Mouse (Mus musculus): ENCODE results near the gene Tll1.

Tll1 gene

DNA sequence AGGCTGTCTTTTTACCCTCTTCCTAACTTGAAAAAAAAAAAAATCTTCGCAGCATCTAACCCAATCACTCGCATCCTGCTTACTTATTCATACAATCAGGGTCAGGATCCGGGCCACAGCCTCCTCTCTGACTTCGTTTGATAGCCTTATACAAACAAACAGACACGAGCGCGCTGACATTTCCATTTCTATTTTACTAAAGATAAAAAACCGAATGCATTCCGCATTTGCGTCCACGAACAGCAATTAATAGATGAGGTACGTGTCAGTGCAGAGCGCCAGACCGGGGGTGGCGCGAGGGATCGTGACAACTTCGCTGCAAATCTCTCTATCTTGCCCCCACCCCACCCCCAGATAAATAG lies at the start of gene Tll1:
Tll1 (minus strand) TSS at position 248 of the 362 bp plus-strand sequence.
- DNase-seq (ENCODE audit: low read depth) = no peak

DNA sequence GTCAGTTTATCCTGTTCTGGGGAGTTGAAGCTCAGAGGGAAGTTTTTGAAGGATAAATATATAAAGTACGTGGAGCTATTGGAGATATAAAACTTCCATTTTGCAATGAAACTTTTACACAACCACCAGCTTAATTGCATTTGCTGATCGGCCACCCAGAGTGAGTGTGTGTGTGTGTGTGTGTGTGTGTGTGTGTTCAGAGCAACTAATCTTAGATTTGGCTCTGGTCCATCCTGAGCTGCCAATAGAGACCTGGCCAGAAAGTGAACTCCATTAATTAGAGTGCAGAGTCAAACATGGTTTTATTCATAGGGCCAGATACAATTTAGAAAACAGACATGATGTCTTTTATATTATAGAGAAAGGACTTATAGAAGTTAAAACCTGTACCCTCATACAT lies 32.6 kb upstream of the Tll1 start:
- DNase-seq (ENCODE audit: low read depth) = no peak

- DNase-seq (ENCODE audit: low read depth) = no peak
Measured at GRCm38 (mm10) chr8:64221600-64221999, 15.5 kb upstream of the Tll1 start.

GRCm38 (mm10) chr8:64217644-64218043 lies 11.6 kb upstream of the Tll1 start:
- DNase-seq (ENCODE audit: low read depth) = no peak

DNA sequence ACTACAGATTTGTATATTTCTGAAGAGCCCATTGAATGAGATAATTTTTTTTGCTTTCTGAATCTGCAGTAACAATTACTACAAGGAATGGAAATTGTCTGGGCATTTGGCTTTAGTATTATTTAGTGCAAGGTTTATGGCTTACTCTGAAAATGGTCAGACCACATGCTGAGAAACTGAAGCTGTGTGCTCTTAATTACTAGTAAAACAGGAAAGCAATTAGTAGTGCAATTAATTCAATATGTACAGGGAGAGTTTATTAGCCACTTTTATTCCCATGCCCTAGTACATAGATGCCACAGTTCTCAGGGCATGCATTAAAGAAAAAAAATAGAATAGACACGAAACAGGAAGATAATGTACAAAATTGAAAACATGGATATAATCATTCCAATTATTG lies 10.2 kb upstream of the Tll1 start:
- no peak for DNase-seq (ENCODE audit: low read depth)

- no peak for DNase-seq (ENCODE audit: low read depth)
Measured at GRCm38 (mm10) chr8:64215374-64215773, 9.3 kb upstream of the Tll1 start.

DNA sequence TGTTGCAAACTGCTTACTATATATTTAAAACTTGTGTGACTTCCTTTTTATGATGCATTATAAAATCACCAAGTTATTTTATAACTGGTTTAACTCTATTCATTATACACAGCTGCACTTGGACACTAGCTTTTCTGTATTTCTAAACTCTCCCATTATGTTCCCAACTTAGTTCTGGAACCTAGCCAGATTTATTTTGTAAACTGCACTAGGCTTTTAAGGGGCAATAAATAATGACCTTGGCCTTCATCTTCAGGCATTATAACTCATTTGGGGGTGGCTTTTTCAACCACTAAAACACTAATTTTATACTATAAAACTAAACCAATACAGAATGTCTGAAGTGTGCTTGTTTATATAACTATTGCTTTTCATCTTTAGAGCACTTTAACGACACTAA lies 8.8 kb upstream of the Tll1 start:
- no peak for DNase-seq (ENCODE audit: low read depth)

GRCm38 (mm10) chr8:64206411-64206861 lies 365 bp upstream of the Tll1 start:
- peak; percentile 39 for DNase-seq (ENCODE audit: low read depth)

GRCm38 (mm10) chr8:64205321-64206023 lies 599 bp downstream of the Tll1 start:
- no peak for DNase-seq (ENCODE audit: low read depth)

- no peak for DNase-seq (ENCODE audit: low read depth)
Measured at GRCm38 (mm10) chr8:64204801-64205311, 1.2 kb downstream of the Tll1 start.

DNA sequence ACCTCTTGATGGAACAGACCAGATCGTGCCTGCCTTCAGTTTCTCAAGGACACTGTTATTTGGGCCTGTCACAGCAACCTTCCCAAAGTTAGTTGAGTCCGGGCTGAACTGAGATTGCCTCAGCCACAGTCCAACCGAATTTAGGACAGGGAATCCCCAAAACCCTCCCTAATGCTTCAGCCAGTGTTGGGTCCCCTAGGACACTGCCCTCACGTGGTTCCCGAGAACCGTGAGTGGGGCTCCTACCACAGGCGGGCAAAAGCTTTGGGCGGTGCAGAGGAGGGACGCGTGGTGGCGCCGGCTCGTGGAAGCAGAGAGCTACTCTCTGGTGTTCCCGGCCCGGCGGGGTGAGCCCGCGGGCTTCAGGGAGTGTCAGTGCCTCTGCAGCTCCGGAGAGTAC lies 1.9 kb downstream of the Tll1 start:
- DNase-seq (ENCODE audit: low read depth) = peak; percentile 26

DNA sequence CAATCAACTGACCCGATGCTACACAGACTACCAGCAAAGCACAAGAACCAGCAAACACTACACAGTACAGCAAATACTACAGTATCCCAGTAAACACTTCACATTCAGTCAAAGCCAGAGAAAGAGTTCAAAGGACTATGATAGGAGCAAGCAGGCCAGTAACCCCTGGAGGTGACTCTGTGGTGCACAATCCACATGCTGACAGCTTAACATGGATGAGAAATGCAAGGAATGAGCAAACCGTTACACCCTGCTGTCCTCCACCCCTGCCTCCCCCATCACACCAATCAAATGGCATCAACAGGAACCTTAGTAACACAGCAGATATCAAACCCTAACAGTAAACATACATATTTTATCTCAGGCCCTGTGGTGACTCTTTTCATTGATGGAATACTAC lies 7.7 kb downstream of the Tll1 start:
- DNase-seq (ENCODE audit: low read depth) = no peak

DNA sequence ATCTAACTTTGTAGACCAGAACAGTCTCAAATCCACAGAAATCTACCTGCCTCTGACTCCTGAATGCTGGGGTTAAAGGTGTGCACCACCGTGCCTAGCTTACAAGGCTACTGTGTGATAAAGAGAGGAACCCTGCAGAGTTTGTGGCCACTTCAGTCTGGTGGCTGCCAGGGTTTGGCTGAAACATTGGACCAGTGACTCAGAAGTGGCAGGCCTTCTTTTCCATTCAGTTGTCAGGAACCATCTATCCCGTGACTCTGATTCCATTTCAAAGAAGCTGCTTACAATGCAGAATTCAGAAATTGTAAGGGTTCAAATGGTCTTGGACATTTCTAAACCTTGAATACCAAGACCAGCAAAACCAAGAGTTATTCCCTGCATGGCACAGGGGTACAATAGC lies 12.7 kb downstream of the Tll1 start:
- DNase-seq (ENCODE audit: low read depth) = no peak

DNA sequence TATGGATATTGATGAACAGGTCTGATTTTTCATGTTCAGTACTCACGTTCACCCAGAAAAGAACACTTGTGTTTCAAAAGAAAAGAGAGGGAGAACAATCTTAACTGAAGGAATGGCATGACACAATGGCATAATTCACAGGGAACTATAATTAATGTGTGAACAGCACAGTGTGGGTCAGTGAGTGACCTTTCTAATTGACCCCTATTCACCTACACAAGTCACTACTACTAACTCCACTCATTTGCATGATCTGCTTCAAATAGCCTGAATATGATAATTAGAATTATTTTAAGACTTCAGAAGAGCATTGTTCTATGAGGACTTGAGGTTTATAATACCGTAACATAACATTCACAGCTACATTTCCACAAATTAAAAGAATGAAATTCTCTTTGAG lies 18.2 kb downstream of the Tll1 start:
- no peak for DNase-seq (ENCODE audit: low read depth)

GRCm38 (mm10) chr8:64176931-64177330 lies 29.1 kb downstream of the Tll1 start:
- no peak for DNase-seq (ENCODE audit: low read depth)

- DNase-seq (ENCODE audit: low read depth) = peak; percentile 60
Measured at GRCm38 (mm10) chr8:64174916-64175315, 31.2 kb downstream of the Tll1 start.

- DNase-seq (ENCODE audit: low read depth) = no peak
Measured at GRCm38 (mm10) chr8:64173759-64174158, 32.3 kb downstream of the Tll1 start.

DNA sequence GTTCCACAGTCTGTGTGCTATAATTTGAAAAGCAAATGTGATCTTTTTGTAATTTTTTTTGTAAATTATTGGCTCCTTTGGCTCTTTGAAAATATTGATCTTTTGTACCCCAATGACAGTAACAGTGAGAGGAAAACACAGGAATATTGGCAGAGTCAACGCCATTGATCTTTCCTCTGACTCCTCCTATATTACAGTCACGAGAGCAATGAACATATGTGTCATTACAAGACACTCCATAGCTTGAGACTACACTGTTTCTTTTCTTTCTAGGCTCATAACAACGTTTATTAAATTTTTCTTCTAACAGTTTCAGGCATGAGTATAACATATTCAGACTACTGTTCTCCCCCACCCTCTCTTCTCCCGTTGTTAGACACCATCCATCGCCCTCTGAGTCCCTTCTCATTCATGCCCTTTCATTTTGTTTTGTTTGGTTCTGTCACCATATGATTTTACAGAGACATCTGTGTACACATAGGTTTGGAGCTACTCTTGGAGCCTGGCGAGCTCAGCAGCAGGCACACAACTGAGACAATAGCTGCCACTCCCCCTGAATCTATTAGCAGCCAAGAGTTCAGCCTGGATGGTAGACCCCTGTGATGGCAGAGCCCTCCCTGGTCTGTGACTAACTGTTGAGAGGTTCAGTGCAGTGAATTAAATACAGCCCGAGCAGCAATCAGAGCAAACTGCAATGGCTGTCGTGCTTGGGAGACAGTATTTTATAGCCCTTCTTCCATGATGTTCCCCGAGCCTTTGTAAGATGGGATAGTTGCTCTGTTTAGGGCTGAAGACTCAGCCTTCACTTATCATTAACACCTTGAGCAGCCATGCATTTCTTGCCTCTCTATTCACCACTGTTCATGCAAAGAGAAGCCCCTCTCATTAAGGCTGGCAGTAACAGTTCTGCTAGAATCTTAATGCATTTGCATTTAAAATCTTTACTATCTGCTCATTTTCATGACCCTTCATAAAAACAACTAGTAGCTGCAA lies 52.9 kb downstream of the Tll1 start:
- no peak for DNase-seq (ENCODE audit: low read depth)

- no peak for DNase-seq (ENCODE audit: low read depth)
Measured at GRCm38 (mm10) chr8:64152216-64152804, 53.8 kb downstream of the Tll1 start.

DNA sequence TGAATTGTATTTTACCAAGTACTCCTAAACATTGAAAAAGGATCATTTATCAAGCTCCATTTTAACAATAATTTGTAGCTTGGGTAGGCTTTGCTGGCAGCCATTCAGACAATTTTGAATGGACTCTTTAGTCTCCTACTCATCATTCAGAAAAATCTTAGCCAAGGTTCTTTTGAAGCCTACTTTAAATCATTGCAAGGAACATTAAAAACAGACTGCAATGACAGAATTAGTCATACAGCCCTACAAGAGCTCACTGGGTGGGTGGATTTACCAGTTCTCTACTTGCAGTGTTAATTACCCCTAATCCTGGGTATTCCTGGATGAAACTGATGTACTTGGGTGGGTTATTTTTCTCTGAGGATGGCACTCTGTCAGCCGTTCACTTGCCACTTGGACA lies 69.5 kb downstream of the Tll1 start:
- DNase-seq (ENCODE audit: low read depth) = no peak

DNA sequence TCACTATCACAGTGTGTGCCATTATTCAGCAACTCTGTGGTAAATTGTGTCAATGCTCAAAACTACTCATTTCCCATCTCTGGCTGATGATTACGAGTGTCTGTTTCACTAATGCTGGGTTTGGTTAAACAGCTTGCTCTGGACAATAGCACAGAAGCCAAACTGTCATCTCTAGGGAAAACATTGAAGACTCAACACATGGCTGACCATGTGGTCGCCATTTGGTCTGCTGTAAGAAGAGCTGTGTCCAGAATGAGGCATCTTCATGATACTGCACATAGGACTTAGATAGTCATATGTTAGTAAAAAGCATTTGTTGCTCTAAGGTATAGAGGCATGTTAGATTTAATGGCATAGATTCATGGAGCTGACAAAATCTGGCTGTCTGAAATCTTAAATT lies 98.9 kb downstream of the Tll1 start:
- no peak for DNase-seq (ENCODE audit: low read depth)

DNA sequence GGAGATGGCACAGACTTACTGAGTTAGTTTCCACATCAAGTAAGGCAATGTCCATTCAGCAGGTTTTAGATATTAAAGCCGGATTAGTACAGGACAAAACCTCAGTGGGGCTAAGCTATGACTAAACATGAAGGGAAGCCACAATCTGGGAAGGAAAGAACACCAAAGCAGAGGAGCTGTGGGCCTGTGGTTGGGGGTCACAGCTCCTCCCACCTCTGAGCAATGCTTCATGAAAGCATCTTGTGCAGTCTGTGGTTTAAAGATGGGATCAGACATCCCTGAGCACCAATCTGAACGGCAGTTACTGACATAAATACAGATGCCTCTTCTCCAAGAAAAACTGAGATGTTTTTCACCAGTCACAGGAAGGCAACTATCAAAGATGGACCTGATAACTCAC lies 132.7 kb downstream of the Tll1 start:
- no peak for DNase-seq (ENCODE audit: low read depth)

GRCm38 (mm10) chr8:64059867-64060266 lies 146.2 kb downstream of the Tll1 start:
- no peak for DNase-seq (ENCODE audit: low read depth)

Data from fibroblast of lung, adult 2 months (primary cell).